Mouse (Mus musculus): ENCODE results near the gene Inca1.

- no peak for TF ChIP-seq GATA1 (IDR thresholded peaks at IDR 0.05; ENCODE audit: borderline replicate concordance, low read length)
- no peak for TF ChIP-seq FLI1 (IDR thresholded peaks at IDR 0.05; ENCODE audit: low read length)
These were observed 50.7 kb downstream of the Inca1 start for GRCm38 (mm10) chr11:70649185-70649734.

All from megakaryocyte, embryonic 14.5 days (primary cell).